Mouse (Mus musculus): Measurements from ENCODE around the gene Dydc2.
A peak's percentile ranks its signal among the peaks of the same experiment; 100 is the strongest.

Dydc2 gene

GRCm38 (mm10) chr14:41033135-41034110 is 35.6 kb downstream of the Dydc2 start:
- peak; percentile 91 for DNase-seq

- no peak for DNase-seq
Observed at GRCm38 (mm10) chr14:41030989-41031513, 38.0 kb downstream of the Dydc2 start.

GRCm38 (mm10) chr14:41029303-41029702 is 39.7 kb downstream of the Dydc2 start:
- peak; percentile 39 for DNase-seq

- DNase-seq, result no peak
Observed at GRCm38 (mm10) chr14:41025594-41026284, 43.3 kb downstream of the Dydc2 start.

- no peak for DNase-seq
Observed at GRCm38 (mm10) chr14:41025087-41025486, 43.9 kb downstream of the Dydc2 start.

GRCm38 (mm10) chr14:41021246-41021645 is 47.8 kb downstream of the Dydc2 start:
- DNase-seq, result no peak

GRCm38 (mm10) chr14:41017460-41017859 is 51.5 kb downstream of the Dydc2 start:
- DNase-seq, result no peak

- DNase-seq, result no peak
Observed at GRCm38 (mm10) chr14:41014701-41015240, 54.2 kb downstream of the Dydc2 start.

- DNase-seq, result peak; percentile 94
Observed at GRCm38 (mm10) chr14:41013630-41014613, 55.1 kb downstream of the Dydc2 start, which contains the start of gene Fam213a. Gene Fam213a (minus strand): TSS chr14:41013788.

- DNase-seq, result no peak
Observed at GRCm38 (mm10) chr14:41013143-41013542, 55.9 kb downstream of the Dydc2 start.

- DNase-seq, result peak; percentile 71
Observed at GRCm38 (mm10) chr14:41011916-41012315, 57.1 kb downstream of the Dydc2 start.

GRCm38 (mm10) chr14:41008138-41008537 is 60.9 kb downstream of the Dydc2 start:
- peak; percentile 86 for DNase-seq

GRCm38 (mm10) chr14:41007641-41008040 is 61.4 kb downstream of the Dydc2 start:
- no peak for DNase-seq

GRCm38 (mm10) chr14:41006899-41007298 is 62.1 kb downstream of the Dydc2 start:
- no peak for DNase-seq

GRCm38 (mm10) chr14:41006263-41006662 is 62.7 kb downstream of the Dydc2 start:
- no peak for DNase-seq

GRCm38 (mm10) chr14:41005716-41006115 is 63.3 kb downstream of the Dydc2 start:
- DNase-seq, result no peak

- peak; percentile 90 for DNase-seq
Observed at GRCm38 (mm10) chr14:41004201-41005141, 64.5 kb downstream of the Dydc2 start.

GRCm38 (mm10) chr14:41001576-41001975 is 67.4 kb downstream of the Dydc2 start:
- DNase-seq, result no peak

GRCm38 (mm10) chr14:41000801-41001200 is 68.2 kb downstream of the Dydc2 start:
- DNase-seq, result no peak

- DNase-seq, result no peak
Observed at GRCm38 (mm10) chr14:40999904-41000645, 68.9 kb downstream of the Dydc2 start.

All from kidney, postnatal 14 days (tissue).